Mouse (Mus musculus): Measurements from ENCODE around the gene Pla2r1. TPM values are rescaled to one million over a fixed set of nuclear protein-coding genes. Genes with fewer than 3 reads are reported as not detected.

Pla2r1 gene
- total RNA-seq, 2 experiments from 2014 or later, result 0.27 to 0.69 TPM

DNA sequence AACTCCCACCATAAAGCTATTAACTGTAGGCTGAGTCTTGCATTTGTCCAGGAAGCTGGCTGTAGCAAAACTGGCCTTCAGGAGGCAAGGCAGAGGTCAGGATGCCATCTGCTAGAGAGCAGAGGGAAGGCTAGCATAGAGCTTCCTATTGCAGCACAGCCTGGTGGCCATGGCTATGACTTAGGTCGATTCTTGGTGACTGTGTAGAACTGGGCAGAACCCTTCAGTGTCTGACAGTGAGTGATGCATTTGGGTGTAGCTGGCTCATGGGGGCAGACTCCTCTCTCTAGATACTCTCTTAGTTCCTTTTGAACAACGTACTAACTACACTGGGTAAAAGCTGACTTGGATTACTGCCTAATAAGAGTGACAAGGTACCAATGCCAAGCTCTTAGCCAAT is 48.0 kb downstream of the Pla2r1 start:
- intact Hi-C loops (cut with DNase I), result no loop called here
- no peak for DNase-seq (ENCODE audit: low spot score in 2 of 2)

DNA sequence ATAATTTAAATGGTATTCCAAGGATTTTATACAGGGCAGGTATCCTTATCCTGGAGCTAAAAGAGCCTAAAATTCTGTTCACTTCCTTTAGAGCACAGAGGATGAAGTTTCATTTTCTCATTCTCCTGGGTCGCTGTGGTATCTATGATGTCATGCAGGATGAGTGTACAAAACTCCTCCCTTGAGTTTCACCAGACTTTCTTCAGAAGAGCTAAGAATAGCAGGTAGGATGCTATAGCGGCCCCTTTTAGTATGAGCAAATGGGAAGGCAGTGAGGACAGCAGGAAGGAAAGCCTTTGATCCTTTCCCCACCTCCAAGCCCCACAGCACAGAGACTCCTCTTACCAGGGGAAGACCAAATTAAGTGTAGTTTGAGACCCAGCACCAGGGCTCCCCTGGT is 48.4 kb downstream of the Pla2r1 start:
- intact Hi-C loops (cut with DNase I), result no loop called here

DNA sequence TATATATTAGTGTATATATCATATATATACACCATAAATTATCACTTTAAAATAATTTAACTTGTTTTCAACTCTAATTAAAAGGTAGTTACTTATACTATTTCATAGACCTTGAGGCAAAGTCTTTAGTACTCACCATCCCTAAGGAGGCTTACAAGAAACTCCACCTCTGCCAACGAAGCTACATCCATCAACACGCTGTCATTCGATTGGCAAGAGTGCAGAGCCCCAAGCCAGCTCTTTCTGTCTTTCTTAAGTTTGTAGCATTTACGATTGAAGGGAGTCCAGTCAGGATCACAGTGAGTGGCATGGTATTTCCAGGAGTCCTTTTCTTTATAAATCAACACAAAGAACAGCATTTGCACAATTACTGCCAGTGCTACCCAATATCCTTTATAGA is 49.1 kb downstream of the Pla2r1 start:
- no peak for DNase-seq (ENCODE audit: low spot score in 2 of 2)
- intact Hi-C loops (cut with DNase I), result no loop called here

More for the DNA sequence above, 48.4 kb downstream of the Pla2r1 start:
- DNase-seq (ENCODE audit: low spot score in 2 of 2), result no peak

DNA sequence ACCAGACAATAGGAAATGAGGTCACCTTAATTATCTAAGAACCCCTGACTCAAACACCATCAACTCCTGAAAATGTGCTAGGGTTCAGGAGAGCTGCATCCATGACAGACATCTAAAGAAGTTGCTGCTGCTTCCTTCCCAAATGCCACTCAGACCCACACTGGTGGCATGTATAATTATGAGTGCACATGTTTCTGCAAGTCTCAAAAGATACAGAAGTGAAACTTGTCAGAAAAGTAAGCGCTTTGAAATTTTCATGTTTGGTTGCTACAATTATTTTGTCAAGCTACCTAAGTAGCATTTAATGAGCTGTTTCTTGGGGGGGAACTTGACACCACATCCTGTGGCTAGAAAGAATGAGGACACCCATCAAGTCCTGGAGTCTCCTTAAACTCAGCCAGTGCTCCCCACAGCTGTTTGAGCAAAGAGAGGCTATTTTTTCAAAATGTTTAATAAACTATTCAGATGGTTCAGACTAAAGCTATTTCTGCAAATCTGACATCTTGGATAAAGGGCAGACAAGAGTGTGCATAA is 52.5 kb downstream of the Pla2r1 start:
- DNase-seq (ENCODE audit: low spot score in 2 of 2), result no peak
- intact Hi-C loops (cut with DNase I), result no loop called here

DNA sequence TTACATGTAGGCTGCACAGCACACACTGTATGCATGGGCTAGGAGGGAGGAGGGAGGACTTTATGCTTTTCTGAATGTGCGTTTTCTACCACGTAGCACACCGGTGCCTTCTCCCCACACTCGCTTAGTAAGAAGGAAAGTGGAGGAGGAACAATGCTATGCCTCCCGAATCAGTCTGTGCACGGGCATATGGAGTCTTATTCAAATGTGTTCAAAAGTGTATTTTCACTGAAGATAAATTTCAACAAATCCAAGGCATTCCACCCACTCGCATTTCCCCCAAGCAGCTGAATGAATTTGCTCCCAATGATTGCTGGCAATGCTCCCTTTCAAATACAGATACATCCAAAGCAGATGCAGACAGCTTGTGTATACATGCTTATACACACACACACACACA is 73.2 kb downstream of the Pla2r1 start:
- peak; percentile 40 to 72 for DNase-seq (ENCODE audit: low spot score in 2 of 2)
- intact Hi-C loops (cut with DNase I), result no loop called here

DNA sequence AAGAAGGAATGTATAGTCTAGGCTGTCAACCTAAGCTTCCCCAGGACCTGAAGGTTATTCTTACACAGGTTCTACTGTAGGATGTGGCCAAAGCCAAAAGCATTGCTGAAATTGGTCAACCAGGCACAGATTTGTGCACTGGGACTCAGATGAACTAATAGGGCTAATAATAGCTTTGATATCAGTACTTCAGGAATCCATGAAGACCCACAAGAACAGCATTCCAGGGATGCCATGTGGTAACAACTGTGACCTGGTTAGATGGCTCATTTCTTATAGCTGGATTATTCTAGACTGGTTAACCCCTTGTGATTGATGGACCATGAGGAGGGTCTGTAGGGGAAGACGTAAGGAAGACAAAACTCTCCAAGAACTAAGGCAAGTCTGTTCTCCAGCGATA is 74.3 kb downstream of the Pla2r1 start:
- intact Hi-C loops (cut with DNase I), result no loop called here

DNA sequence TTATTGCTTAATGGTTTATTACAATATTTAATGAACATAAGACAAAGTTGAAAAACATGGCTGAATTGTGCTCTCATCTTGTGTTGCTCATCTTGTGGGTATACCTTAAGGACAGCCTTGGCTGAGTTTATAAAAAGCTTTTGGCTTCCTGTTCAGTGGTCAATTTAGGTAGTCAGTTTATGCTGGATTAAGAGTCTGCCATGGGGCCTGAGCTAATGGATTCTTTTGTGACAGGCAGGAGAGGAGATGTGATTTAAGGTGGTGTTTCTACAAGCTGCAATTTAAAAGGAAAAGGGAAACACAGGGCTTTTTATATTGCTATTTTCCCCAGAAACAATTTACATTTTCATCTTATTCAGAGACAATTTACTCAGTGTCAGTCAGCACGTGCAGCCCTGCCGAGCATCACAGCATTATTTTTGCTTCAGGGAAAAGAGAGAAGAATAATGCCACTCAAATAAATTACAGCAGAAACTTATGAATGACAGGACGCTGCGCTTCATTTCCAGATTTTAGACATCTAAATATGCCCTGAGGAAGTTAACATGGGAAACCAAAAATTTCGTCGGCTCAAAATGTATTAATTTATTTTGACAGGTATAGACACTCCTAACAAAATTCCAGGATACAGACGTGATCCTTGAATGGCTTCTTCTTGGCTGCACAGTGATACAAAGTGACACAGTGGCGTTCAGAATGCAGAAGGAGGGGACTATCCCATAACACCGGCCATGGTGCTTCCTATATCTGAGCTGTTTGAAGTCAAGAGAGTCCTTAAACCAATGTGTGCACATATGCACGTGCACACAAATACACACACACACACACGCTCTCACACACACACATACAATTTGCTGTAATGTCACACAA is 84.0 kb downstream of the Pla2r1 start:
- intact Hi-C loops (cut with DNase I), result no loop called here
- DNase-seq (ENCODE audit: low spot score in 2 of 2), result no peak

More for the DNA sequence above, 74.3 kb downstream of the Pla2r1 start:
- no peak for DNase-seq (ENCODE audit: low spot score in 2 of 2)

DNA sequence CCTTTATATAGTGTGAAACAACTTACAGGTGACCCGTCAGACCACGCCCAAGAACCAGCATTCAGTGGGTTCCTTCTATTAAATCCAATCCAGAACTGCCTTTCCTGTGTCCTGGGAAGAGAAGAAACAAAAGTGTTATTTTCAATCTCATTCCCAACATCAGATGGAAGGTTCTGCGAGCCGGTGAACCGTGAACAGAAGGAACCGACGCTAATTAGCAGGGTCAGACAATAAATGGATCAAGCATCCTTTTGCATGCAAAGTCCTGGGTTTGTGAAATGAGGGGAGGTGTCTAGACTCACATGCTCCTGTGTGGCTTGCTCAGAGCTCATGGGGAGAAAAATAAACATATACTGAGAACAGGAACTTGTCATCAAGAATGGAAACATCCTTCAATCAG is 100.7 kb downstream of the Pla2r1 start:
- no peak for DNase-seq (ENCODE audit: low spot score in 2 of 2)
- intact Hi-C loops (cut with DNase I), result no loop called here

DNA sequence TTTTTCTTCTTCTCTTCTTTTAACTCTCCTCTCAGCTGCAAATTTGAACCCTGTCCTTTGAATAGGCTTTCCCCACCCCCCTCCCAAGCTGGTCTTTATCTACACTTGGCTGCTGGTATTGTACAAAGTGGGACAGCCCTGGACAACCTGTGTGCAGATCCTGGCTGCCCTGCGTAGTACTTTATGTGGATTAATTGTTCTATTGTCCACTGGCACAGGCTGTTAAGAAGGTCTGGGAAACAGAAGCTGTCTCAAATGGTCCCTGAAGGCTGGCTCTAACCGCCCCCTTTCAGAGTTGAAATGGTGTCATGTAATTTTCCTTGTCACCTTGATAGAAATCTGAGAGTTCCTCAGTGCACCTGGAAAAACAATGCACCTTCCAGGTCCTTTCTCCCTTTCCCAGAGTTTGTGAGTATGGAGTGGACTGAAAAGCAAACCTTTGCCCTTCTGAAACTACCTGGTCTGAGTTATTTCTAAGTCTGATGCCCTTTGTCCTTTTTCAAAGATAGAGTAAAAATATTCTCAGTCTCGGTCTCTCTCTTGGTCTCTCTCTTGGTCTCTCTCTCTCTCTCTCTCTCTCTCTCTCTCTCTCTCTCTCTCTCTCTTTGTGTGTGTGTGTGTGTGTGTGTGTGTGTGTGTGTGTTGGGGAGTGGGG is 101.9 kb downstream of the Pla2r1 start:
- intact Hi-C loops (cut with DNase I), result no loop called here
- no peak for DNase-seq (ENCODE audit: low spot score in 2 of 2)

DNA sequence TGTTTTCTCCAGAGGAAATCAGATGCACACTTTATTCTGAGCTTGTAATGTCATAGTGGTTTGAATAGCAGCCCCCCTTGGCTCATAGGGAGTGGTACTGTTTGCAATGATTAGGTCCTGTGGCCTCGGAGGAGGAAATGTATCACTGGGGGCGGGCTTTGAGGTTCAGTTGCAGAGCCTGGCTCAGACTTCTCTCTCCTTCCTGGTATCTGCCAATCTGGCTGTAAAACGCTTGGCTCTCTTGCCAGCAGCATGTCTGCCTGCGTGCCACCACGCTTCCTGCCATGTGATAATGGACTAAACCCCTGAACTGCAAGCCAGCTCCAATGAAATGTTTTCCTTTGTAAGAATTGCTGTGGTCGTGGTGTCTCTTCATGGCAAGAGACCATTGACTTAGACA is 103.4 kb downstream of the Pla2r1 start:
- no peak for DNase-seq (ENCODE audit: low spot score in 2 of 2)
- intact Hi-C loops (cut with DNase I), result no loop called here

DNA sequence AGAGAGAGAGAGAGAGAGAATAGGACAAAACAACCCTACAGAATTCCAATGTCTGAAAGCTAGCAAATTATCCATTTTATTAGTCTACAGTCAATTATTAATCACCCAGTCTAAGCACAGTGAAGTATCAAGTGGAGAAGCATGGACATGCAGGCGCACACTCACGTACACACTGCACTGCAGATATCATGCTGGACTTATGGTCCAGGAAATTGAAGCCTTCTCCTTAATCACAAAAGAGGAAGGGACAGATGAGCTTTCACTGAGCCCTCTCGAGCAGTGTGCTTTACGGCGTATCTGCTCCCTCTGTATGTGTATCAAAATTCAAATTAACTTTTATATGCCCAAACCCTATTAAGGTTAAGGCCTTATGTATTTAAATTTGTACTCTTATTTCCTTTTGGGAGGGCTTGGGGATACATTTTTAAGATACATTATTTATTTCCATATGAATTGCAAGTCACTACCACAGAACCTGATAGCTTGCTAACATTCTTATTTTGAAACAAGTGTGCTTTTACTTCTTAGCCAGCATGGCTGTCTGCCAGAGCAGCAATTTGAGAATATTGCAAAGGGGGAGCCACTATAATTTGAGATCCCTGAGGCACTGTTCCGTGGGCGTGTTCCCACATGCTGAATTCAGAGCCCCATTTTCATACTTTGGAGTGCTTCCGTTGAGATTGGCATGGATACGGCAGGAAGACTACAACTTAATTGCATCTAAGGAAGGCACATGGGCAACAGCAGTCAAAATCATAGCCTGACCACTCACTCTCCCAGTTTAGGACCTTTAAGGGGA is 108.2 kb downstream of the Pla2r1 start:
- intact Hi-C loops (cut with DNase I), result no loop called here
- DNase-seq (ENCODE audit: low spot score in 2 of 2), result peak; percentile 54 to 87

DNA sequence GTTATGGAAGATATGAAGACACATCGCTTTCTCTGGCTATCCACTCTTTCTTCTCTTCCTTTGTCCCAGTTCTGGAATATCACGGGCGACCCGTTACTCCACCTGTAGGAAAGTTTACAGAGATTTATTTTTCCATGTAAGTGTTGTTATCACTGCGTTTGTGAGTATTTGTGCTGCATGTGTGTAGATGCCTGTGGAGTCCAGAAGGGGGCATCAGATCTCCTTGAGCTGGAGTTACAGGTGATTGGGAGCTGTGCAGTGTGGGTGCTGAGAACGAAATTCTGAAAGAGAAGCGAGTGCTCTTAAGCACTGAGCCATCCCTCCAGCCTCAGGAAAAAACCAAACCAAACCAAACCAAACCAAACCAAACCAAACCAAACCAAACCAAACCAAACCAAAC is 109.8 kb downstream of the Pla2r1 start:
- intact Hi-C loops (cut with DNase I), result no loop called here
- no peak for DNase-seq (ENCODE audit: low spot score in 2 of 2)

DNA sequence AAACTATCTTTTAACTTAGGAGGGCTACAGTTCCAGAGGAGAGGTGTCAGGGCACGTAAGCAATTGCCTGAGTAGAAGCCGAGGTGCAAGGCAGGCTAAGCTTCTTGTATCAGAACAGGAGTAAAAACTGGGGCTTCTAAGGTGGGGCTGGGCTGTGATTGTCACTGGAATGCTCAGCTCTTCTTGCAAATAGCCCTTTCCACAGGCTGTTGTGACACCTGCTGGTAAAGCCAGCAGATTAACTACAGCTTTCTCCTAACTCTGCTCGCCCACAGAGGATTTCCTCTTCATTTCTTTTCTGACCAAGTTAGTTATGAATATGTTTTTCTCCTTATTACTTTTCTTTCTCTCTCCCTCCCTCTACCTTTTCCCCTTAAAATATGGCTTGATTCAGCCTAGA is 111.2 kb downstream of the Pla2r1 start:
- peak; percentile 4 to 6 for DNase-seq (ENCODE audit: low spot score in 2 of 2)
- intact Hi-C loops (cut with DNase I), result no loop called here

DNA sequence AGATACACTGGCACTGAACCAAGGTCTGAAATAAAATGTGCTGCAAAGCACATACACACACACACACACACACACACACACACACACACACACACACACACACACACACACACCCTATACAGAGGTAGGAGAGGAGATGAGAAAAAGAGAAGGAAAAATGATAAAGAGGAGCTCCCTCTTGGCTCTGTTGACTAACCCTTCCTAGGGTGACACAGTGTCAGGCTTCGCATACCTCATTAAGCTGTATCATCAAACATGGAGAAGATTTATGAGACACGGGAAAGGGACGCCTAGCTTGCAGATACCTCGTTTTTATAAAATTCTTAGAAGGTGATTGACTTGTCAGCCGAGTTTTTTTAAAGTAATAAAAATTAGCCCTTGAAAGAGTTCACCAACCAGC is 116.3 kb downstream of the Pla2r1 start:
- no peak for DNase-seq (ENCODE audit: low spot score in 2 of 2)
- intact Hi-C loops (cut with DNase I), result no loop called here

DNA sequence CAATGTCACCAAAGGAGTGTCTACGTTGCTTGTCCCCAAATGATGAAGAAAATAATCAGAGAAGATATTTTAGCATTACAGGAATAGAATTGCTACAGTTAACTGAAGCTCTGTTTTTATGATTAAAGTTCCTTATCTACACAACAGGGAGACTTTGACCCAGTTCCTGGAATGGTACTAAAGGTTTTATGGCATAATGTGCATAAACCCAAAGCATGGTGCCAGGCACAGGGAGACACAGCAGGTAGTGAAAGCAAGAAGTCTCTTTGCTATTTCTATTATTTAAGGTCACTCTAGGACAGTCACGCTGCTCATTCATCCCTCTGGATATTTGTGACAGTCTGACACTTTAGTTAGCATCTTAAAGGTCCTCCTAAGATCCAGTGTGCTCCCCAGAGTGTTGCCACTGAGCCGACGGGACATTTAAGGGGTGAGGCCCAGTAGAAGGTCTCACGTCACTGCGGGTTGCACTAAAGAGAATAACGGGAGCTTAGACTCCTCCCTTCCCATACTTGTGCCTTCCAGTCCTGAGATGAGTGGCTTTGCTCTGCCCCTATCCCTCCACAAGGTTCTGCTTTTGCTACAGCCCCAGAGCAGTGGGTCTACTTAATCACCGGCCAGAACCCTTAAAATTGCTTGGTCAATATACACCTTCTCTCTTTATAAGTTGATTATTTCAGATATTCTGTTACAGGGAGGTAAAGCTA is 122.6 kb downstream of the Pla2r1 start:
- intact Hi-C loops (cut with DNase I), result no loop called here

DNA sequence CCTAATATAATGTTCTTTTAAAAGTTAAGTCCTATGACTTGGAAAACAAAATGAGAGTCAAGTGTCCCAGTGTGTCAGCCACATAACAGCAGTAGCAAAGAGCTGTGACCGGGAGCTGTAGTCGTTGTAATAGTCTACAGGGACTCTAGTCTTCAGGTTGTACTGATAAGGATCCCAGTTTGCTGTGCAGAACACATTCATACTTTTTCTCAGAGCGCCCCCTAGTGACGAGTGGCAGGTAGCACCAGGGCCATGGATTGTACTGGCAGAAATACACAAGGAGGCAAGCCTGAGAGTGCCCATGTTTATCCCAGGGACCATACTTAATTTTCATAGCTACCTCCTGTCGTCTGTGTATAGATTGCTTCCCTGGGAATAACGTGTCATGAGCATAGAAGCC is 135.0 kb downstream of the Pla2r1 start:
- peak; percentile 75 to 85 for DNase-seq (ENCODE audit: low spot score in 2 of 2)
- intact Hi-C loops (cut with DNase I), result loop anchor here (5.0 to 10.0 kb wide), 4 partner anchors 133 to 876 kb away; partner anchors contain the start of gene Cd302

More for the DNA sequence above, 122.6 kb downstream of the Pla2r1 start:
- DNase-seq (ENCODE audit: low spot score in 2 of 2), result no peak

DNA sequence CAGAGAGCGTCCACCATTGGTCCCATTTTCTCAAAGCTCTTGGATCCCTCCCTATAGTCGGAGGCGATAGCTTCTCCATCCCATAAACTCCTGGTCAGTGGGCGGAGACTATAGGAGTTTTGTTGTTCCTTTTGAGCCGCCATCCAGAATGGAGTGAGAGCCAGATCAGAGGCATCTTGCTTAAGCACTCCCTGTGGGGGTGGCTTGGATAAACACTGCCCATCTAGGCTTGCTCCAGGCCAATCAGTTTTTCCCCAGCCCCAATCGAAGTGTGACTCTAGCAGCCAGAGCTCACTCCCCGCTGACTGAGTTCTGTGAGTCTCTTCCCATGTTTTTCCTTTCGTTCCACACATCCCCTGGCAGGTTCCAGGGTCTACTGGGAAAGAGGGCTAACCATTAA is 138.8 kb downstream of the Pla2r1 start:
- intact Hi-C loops (cut with DNase I), result loop anchor here (10.0 kb wide), 3 partner anchors 130 to 660 kb away; partner anchors contain the start of gene Cd302
- DNase-seq (ENCODE audit: low spot score in 2 of 2), result no peak

DNA sequence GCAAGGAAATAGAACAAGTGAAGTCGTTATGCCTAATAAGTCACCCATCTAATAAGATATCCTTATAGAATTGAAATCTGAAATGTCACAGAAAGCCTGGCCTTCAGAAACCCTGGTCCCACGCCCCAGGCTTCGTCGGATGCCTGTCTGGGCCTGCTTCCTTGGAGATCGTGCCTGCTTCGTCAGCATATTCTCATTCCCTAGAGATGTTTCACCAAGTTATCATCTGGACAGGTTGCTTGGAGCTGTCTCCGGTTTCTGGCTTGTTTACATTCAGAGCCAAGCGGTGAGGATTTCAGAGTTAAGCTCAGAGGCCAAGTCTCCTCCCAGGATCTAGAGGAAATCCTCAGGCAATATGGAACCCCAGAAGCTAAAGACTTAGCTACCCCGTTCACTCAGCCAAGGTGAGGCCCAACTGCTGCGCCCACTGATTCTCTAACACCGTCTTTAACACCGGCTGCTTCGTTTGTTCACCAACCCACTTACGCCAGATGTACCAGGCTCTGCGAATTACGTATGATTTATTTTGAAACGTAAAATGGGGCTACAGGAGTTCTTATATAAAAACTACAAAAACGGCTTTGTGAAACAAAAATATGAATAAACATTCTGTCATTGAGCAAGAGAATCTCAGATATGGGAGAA is 140.0 kb downstream of the Pla2r1 start:
- DNase-seq (ENCODE audit: low spot score in 2 of 2), result peak; percentile 8 to 71

DNA sequence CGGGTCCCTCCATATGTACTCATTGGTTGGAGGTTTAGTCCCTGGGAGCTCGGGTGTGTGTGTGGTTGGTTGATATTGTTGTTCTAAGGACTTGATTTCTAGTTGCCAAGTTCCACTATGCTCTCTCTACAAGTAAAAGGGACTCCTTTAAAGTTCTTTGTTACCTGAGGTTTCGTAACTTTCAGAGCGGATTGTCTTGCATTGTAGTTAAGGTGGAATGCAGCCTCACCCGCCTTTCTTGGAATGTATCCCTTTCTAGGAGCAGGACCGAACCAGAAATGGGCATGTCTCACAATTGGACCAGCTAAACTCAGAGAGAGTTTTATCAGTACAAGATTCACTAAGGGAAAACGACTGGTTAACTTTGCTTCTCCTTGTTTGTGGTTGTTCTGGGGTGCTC is 141.9 kb downstream of the Pla2r1 start:
- intact Hi-C loops (cut with DNase I), result loop anchor here (10.0 kb wide), 3 partner anchors 126 to 656 kb away; partner anchors contain the start of gene Cd302
- no peak for DNase-seq (ENCODE audit: low spot score in 2 of 2)

More for the DNA sequence above, 140.0 kb downstream of the Pla2r1 start:
- intact Hi-C loops (cut with DNase I), result loop anchor here (10.0 kb wide), 3 partner anchors 128 to 658 kb away; partner anchors contain the start of gene Cd302

All from left cerebral cortex, postnatal 25 days (tissue).